Mouse (Mus musculus): ENCODE results near the gene Zfp575.

The Zfp575 gene

DNA sequence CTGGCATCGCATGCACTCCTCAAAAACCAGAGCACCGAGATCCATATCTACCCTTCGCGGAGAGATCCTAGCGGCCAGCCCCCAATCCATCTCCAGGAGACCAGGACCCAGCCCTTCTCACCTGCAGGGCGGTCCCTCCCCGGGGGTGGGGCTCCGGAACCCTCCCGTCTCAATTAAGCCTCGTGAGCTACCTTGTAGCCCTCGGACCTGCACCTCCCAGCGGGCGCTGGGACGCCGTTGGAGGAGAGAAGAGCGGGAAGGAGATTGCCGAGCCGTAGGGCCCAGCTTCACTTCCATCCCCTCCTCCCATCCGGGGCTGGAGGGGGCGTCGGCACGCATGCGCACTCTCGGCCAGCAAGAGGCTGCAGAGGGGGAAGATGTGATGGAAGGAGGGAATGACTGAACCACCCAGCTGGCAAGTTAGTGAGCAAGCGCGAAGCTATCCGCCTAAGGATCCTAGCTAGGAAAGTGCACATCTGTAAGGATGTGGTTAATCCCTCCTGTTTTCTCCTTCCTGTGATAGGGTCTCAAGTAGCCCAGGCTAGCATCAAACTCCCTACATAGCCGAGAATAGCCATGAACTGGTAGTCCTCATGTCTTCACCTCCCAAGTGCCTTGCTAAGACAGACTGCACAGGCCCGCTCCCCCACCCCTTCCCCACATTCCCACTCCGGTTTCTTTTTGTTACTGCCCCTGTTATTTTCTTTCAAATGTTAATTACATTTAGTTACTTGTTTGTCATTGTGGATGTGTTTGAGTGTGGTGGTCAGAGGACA lies at the start of gene Zfp575, which contains the start of gene Ethe1:
TSS of gene Zfp575 (minus strand) at position 312 of the 776 bp plus-strand sequence.
TSS of gene Ethe1 (plus strand) at position 214 of the 776 bp plus-strand sequence.
- H3K9me3 ChIP-seq (ENCODE audit: low read length): peaks cover 32% of the 10 kb centered on the region
- H3K4me3 ChIP-seq (replicated peaks; ENCODE audit: low read length): peak within 1 kb of the TSS; percentile 80
- H3K27me3 ChIP-seq (ENCODE audit: insufficient read depth, low read length): peaks cover 38% of the 10 kb centered on the region
- H3K4me1 ChIP-seq (replicated peaks; ENCODE audit: low read depth, low read length): peaks cover 25% of the 10 kb centered on the region
- H3K36me3 ChIP-seq (ENCODE audit: insufficient read depth, low read length): no peaks in the 10 kb centered on the region
- no peak for TF ChIP-seq CTCF (conservative IDR thresholded peaks at IDR 0.05; ENCODE audit: low read length)
- no peak for TF ChIP-seq NANOG (IDR thresholded peaks at IDR 0.05; ENCODE audit: borderline replicate concordance, low read length)
- no peak for TF ChIP-seq POU5F1 (IDR thresholded peaks at IDR 0.05; ENCODE audit: borderline replicate concordance, low read length)

DNA sequence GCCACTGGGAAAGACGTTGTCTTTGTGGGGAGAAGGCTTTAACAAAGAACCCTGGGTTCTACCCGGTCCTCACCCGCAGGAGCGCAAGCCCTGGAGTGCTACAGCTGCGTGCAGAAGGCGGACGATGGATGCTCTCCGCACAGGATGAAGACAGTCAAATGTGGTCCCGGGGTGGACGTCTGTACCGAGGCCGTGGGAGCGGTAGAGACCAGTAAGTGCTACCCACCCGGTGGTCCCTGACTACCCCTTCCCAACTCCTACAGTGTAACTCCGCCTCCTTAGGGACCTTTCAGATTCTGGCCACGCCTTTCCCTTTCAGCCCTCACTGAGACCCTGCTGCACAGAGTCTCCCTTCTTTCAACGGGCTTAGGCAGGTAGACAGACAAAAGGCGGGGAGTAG lies 49.6 kb upstream of the Zfp575 start:
- H3K4me1 ChIP-seq (replicated peaks; ENCODE audit: low read depth, low read length): peaks cover 41% of the 10 kb centered on the region
- TF ChIP-seq NANOG (IDR thresholded peaks at IDR 0.05; ENCODE audit: borderline replicate concordance, low read length) (no peak), CTCF (conservative IDR thresholded peaks at IDR 0.05; ENCODE audit: low read length) (no peak), POU5F1 (IDR thresholded peaks at IDR 0.05; ENCODE audit: borderline replicate concordance, low read length) (no peak)
- peaks cover 61% of the 10 kb centered on the region for H3K27me3 ChIP-seq (ENCODE audit: insufficient read depth, low read length)
- peak overlapping the region; percentile 71 for H3K4me3 ChIP-seq (replicated peaks; ENCODE audit: low read length)
- H3K36me3 ChIP-seq (ENCODE audit: insufficient read depth, low read length): no peaks in the 10 kb centered on the region
- peaks cover 21% of the 10 kb centered on the region for H3K9me3 ChIP-seq (ENCODE audit: low read length)

DNA sequence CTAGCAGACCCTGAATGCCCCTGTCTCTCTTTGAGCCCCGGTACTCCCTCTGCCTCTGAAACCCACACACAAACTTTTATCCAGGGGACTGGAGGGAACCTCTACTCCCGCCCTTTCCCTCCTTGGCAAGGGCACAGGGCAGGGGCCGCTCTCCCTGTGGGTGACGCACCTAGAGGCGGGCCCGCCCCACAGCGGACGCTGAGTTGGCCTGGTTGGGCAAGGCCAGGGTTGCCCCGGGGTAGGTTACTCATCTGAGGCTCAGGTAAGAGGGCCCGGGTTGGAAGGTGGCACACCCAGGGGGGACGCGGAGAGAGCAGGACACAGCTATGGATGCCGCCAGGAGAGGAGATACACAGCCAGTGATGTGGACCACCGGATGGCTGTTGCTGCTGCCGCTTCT lies 48.8 kb upstream of the Zfp575 start, which contains the start of gene Lypd3:
TSS of gene Lypd3 (plus strand) at position 287 of the 400 bp plus-strand sequence.
- Histone ChIP-seq H3K27me3 (ENCODE audit: insufficient read depth, low read length) (peaks cover 58% of the 10 kb centered on the region), H3K9me3 (ENCODE audit: low read length) (peaks cover 21% of the 10 kb centered on the region), H3K4me1 (replicated peaks; ENCODE audit: low read depth, low read length) (peaks cover 41% of the 10 kb centered on the region), H3K36me3 (ENCODE audit: insufficient read depth, low read length) (no peaks in the 10 kb centered on the region), H3K4me3 (replicated peaks; ENCODE audit: low read length) (peak within 1 kb of the TSS; percentile 71)
- TF ChIP-seq CTCF (conservative IDR thresholded peaks at IDR 0.05; ENCODE audit: low read length) (no peak), POU5F1 (IDR thresholded peaks at IDR 0.05; ENCODE audit: borderline replicate concordance, low read length) (no peak), NANOG (IDR thresholded peaks at IDR 0.05; ENCODE audit: borderline replicate concordance, low read length) (no peak)

DNA sequence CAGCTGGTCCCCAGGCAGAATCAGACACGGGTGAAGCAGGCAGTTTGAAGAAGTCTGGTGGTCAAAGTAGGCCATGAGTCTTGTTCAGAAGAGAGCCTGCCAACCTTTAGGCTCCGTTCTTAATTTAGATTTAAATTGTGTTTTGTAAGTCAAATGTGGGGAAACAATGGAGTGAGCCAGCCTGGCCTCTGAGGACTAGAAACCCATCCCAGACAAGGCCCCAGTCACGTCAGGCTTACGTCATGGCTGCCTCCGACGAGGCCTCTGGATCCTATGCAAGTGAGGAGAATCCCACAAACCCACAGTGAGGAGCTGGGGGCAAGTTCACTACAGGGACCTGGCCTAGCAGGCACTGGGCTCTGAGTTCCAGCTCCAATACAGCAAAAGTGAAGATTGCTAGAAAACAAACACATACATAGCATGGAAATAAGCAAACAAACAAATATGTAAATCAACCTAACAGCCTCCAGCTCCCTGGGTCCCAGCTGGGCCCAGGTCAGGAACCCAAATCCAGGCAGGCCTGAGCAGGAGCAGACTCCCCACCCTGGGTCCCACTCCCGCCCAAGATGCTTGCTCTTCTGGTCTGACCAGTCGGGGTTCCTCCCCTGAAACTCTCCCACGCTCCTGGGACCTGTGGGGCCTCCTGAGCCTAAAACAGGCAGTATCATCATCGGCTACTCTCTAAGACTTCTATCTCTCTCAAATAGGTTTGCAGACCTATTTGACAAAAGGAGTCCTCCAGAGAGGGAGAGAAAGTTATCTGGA lies 42.9 kb upstream of the Zfp575 start:
- H3K36me3 ChIP-seq (ENCODE audit: insufficient read depth, low read length): no peaks in the 10 kb centered on the region
- H3K27me3 ChIP-seq (ENCODE audit: insufficient read depth, low read length): peaks cover 8% of the 10 kb centered on the region; the same call in 1 of the 2 replicates
- H3K4me1 ChIP-seq (replicated peaks; ENCODE audit: low read depth, low read length): peaks cover 47% of the 10 kb centered on the region
- peaks cover 21% of the 10 kb centered on the region for H3K9me3 ChIP-seq (ENCODE audit: low read length)
- TF ChIP-seq POU5F1 (IDR thresholded peaks at IDR 0.05; ENCODE audit: borderline replicate concordance, low read length) (no peak), CTCF (conservative IDR thresholded peaks at IDR 0.05; ENCODE audit: low read length) (no peak), NANOG (IDR thresholded peaks at IDR 0.05; ENCODE audit: borderline replicate concordance, low read length) (no peak)
- no peak overlapping the region for H3K4me3 ChIP-seq (replicated peaks; ENCODE audit: low read length)

DNA sequence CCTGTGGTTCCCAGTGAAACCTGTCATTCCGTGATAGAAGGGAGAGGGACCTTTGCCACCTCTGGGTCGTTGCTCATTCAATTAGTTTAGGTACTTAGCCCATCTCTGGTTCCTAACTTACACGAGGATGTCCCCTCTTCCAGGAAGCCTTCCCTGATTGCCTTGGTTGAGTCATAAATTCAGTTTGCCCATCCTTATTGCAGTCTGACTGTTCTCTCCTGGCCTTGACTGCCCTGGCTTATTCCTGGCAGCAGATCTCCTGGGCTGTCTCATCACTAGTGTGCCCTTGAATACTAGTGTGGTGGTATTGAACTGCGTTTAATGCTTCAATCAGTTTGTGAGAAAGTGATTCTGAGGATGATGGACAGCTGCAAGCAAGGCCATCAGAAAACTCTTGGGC lies 42.2 kb upstream of the Zfp575 start:
- Histone ChIP-seq H3K36me3 (ENCODE audit: insufficient read depth, low read length) (no peaks in the 10 kb centered on the region), H3K4me3 (replicated peaks; ENCODE audit: low read length) (no peak overlapping the region), H3K27me3 (ENCODE audit: insufficient read depth, low read length) (peaks cover 5% of the 10 kb centered on the region; the same call in 1 of the 2 replicates), H3K4me1 (replicated peaks; ENCODE audit: low read depth, low read length) (peaks cover 47% of the 10 kb centered on the region), H3K9me3 (ENCODE audit: low read length) (peaks cover 17% of the 10 kb centered on the region)
- TF ChIP-seq NANOG (IDR thresholded peaks at IDR 0.05; ENCODE audit: borderline replicate concordance, low read length) (no peak), CTCF (conservative IDR thresholded peaks at IDR 0.05; ENCODE audit: low read length) (no peak), POU5F1 (IDR thresholded peaks at IDR 0.05; ENCODE audit: borderline replicate concordance, low read length) (no peak)

DNA sequence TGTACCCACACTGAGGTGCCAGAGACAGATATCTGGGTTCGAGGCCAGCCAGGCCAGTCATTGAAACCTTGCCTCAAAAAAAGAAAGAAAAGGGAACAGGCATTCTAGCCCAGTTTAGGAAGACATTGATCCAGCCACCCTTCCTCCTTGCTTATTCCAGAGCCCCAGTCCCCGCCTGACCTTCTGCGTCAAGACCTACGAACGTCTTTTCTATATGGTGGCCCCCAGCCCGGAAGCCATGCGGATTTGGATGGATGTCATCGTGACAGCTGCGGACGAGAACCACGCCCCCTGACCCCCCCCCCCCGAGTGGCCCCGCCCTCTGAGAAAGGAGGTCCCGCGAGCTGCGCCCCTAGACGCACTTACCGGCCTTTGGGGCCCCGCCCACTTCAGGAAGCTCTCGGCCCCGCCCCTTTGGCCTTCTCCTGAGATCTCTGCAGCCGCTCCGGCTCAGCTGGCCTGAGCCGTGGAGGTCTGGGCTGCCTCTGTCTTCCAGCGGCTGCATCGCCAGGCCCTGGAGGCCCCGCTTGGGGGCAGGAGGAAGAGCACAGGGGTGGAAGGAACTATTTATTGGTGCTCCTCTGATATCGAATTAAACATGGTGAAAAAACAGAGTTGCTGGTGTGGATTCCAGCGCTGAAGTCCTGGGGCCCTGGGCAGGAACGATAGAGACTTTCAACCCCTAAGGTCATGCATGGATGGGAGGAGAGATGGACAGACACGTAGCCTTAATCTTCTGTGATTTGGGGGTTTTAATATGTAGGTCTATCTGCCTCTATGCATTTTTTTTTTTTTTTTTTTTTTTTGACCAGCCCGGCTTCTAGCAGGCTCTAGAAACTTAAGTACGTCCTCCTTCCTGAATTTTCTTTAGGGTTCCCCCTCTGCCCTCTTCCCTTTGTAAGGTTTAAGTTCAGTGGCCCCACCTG lies 41.5 kb upstream of the Zfp575 start:
- Histone ChIP-seq H3K4me1 (replicated peaks; ENCODE audit: low read depth, low read length) (peaks cover 47% of the 10 kb centered on the region), H3K36me3 (ENCODE audit: insufficient read depth, low read length) (no peaks in the 10 kb centered on the region), H3K4me3 (replicated peaks; ENCODE audit: low read length) (peak overlapping the region; percentile 61), H3K27me3 (ENCODE audit: insufficient read depth, low read length) (peaks cover 4% of the 10 kb centered on the region; the same call in 1 of the 2 replicates), H3K9me3 (ENCODE audit: low read length) (peaks cover 10% of the 10 kb centered on the region)
- no peak for TF ChIP-seq CTCF (conservative IDR thresholded peaks at IDR 0.05; ENCODE audit: low read length)
- no peak for TF ChIP-seq POU5F1 (IDR thresholded peaks at IDR 0.05; ENCODE audit: borderline replicate concordance, low read length)
- TF ChIP-seq NANOG (IDR thresholded peaks at IDR 0.05; ENCODE audit: borderline replicate concordance, low read length): no peak

DNA sequence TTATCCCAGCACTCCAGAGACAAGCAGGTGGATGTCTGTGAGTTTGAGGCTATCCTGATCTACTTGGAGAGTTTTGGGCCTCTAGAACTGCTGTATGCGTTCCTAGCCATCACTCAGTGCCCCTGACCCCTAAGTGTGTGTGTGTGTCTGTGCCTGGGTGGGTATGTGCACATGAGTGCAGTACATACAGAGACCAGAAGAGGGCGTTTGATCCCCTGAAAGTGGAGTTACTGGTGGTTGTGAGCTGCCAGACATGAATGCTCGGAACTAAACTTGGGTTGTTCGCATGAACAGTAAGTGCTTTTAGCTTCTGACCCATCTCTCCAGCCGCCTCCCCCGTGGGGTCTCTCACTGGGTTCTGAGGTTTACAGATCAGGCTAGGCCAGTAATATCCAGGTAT lies 35.5 kb upstream of the Zfp575 start:
- Histone ChIP-seq H3K36me3 (ENCODE audit: insufficient read depth, low read length) (no peaks in the 10 kb centered on the region), H3K27me3 (ENCODE audit: insufficient read depth, low read length) (peaks cover 11% of the 10 kb centered on the region; the same call in 1 of the 2 replicates), H3K9me3 (ENCODE audit: low read length) (peaks cover 9% of the 10 kb centered on the region), H3K4me3 (replicated peaks; ENCODE audit: low read length) (no peak overlapping the region), H3K4me1 (replicated peaks; ENCODE audit: low read depth, low read length) (peaks cover 38% of the 10 kb centered on the region)
- TF ChIP-seq CTCF (conservative IDR thresholded peaks at IDR 0.05; ENCODE audit: low read length): peak; percentile 50
- TF ChIP-seq NANOG (IDR thresholded peaks at IDR 0.05; ENCODE audit: borderline replicate concordance, low read length): no peak
- no peak for TF ChIP-seq POU5F1 (IDR thresholded peaks at IDR 0.05; ENCODE audit: borderline replicate concordance, low read length)

Measured in E14TG2a.4 (cell line).